Mouse (Mus musculus) cortical plate, adult 2 months (tissue): ENCODE measurements around the gene Wdr11. TPM values are rescaled to one million over a fixed set of nuclear protein-coding genes. Genes with fewer than 3 reads are reported as not detected.

Source experiments
- H3K27ac ChIP-seq: fragments of 200-500 bp; 2 replicates; pipeline ENCODE4 v1.5.1; 2012; ENCODE audit warnings: low read length, control low read depth, inconsistent platforms; ENCODE audit not compliant: insufficient read depth
- H3K4me1 ChIP-seq: fragments of 200-500 bp; 2 replicates; pipeline ENCODE4 v1.6.1; 2011; ENCODE audit warnings: low read length; ENCODE audit not compliant: control insufficient read depth, insufficient read depth
- H3K4me3 ChIP-seq: fragments of 200-500 bp; 2 replicates; pipeline ENCODE4 v1.5.1; 2011; ENCODE audit warnings: mild to moderate bottlenecking, low read length, control low read depth; ENCODE audit not compliant: insufficient read depth
- CTCF ChIP-seq: fragments of 200-500 bp; IDR thresholded peaks from 2 replicates; pipeline ENCODE4 v1.5.1; 2011; ENCODE audit warnings: mild to moderate bottlenecking, control low read depth, low read length; ENCODE audit not compliant: insufficient read depth; ENCODE audit errors: extremely low read depth
- POLR2A ChIP-seq: fragments of 200-500 bp; IDR thresholded peaks from 2 replicates; pipeline ENCODE4 v1.6.1; 2011; ENCODE audit warnings: mild to moderate bottlenecking, low read length, control low read depth; ENCODE audit not compliant: insufficient read depth; ENCODE audit errors: extremely low read depth
- polyA plus RNA-seq: library from polyadenylated mRNA; depleted of rRNA; stranded (reverse); fragments of >200 nt; gene quantifications from 2 replicates; pipeline ENCODE4 v1.2.3, GENCODE M21; 2012

Wdr11 gene
- polyA plus RNA-seq, 1 experiment = 30.5 TPM

DNA sequence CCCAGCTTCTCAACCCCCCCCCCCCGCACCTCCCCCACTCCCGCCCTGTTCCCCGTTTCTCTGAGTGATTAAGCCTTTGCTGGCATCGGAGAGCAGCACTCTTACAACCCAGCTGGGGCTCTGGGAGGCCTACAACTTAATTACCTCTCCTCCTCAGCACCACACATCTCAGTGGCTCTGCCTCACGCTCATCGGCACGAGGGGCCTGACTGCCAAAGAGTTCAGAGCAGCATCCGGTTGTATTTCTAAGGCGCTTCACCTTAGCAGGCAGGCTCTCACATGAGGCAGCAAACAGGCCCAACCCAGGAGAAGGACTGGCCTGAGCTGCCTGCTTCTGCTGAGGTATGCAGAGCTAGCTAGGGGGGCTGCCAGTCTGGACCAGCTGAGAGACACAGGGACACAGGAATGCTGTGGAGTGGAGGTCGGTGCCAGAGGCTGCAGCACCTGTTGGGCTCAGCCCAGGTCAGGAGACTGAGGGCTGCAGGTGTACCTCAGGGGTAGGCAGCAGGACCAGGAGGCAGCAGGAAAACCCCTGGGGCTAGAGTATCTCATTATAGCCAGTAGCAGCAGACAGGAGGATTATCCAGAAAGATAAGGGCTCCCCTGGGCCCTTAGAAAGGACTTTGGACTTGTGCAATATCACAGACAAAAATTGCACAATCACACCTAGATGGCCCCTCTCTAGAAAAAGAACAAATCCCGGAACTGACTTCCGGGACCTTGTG lies 72.3 kb downstream of the Wdr11 start:
- TF ChIP-seq POLR2A = no peak
- no peak for TF ChIP-seq CTCF
- H3K4me1 ChIP-seq = peaks cover 3% of the 10 kb centered on the region
- no peak overlapping the region for H3K4me3 ChIP-seq
- H3K27ac ChIP-seq = no peak overlapping the region

DNA sequence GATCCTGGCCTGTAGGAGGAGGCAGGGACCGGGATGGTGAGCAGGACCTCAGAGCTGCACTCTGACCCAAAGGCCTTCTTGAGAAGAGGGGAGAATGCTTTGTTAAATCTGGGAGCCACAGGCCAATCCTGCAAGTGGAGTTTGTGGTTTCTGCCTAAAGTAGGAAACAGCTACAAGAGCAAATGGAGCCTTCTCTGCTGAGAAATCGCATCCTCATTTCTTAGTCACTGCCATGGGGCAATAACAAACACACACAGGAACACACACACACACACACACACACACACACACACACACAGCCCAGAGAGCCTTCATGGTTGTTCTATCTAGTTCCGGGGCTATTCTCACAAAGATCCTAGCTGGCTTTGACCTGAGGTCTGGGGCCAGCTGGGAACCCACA lies 73.7 kb downstream of the Wdr11 start:
- no peak overlapping the region for H3K27ac ChIP-seq
- TF ChIP-seq POLR2A (no peak), CTCF (no peak)
- H3K4me1 ChIP-seq = peaks cover 3% of the 10 kb centered on the region
- H3K4me3 ChIP-seq = no peak overlapping the region

DNA sequence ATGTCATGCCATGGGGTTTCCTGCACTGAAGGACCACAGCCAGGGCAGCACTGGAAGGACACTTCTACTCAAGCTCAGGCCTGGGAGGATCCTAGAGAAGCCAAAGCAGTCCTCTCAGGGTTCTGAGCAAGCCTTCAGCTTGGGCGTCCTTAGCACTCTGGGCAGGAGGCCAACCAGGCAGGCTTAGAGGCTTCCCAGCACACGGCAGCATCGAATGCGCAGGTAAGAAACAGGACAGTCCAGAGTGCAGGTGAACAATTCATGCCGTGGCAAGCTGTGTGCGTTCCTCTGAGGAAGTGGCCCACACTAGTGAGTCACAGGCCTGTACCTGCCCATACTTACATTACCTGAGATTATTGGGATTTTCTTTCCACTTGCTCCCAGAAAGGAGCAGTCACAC lies 74.3 kb downstream of the Wdr11 start:
- Histone ChIP-seq H3K4me1 (peaks cover 3% of the 10 kb centered on the region), H3K27ac (no peak overlapping the region), H3K4me3 (no peak overlapping the region)
- no peak for TF ChIP-seq POLR2A
- no peak for TF ChIP-seq CTCF

GRCm38 (mm10) chr7:129666526-129666925 lies 74.9 kb downstream of the Wdr11 start:
- TF ChIP-seq POLR2A (no peak), CTCF (no peak)
- Histone ChIP-seq H3K27ac (no peak overlapping the region), H3K4me1 (peaks cover 3% of the 10 kb centered on the region), H3K4me3 (no peak overlapping the region)

GRCm38 (mm10) chr7:129670280-129670679 lies 78.6 kb downstream of the Wdr11 start:
- no peaks in the 10 kb centered on the region for H3K4me1 ChIP-seq
- TF ChIP-seq POLR2A (no peak), CTCF (no peak)
- no peak overlapping the region for H3K27ac ChIP-seq
- no peak overlapping the region for H3K4me3 ChIP-seq

- Histone ChIP-seq H3K4me1 (no peaks in the 10 kb centered on the region), H3K27ac (no peak overlapping the region), H3K4me3 (no peak overlapping the region)
- TF ChIP-seq POLR2A = no peak
Measured at GRCm38 (mm10) chr7:129671675-129672651, 80.3 kb downstream of the Wdr11 start.

DNA sequence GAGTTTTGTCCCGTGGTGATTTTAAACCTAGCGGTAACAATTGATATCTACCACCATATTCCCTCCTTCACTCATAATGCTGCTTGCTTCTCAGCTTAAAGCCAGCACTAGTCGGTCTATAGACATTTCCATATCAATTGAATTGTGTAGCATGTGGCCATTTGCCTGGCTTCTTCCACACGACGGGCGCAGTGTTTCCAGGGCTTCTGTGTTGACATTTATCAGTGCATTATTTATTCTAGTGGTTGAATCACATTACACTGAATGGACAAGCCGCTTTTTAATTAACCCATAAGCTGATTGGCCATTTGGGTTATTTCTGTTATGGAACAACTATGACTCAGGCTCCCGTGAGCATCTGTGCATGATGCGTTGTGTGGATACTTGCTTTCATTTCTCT lies 82.1 kb downstream of the Wdr11 start:
- no peak overlapping the region for H3K27ac ChIP-seq
- no peak overlapping the region for H3K4me3 ChIP-seq
- no peaks in the 10 kb centered on the region for H3K4me1 ChIP-seq
- TF ChIP-seq POLR2A (no peak), CTCF (no peak)

- no peak overlapping the region for H3K4me3 ChIP-seq
- H3K4me1 ChIP-seq = no peaks in the 10 kb centered on the region
- TF ChIP-seq POLR2A (no peak), CTCF (no peak)
- no peak overlapping the region for H3K27ac ChIP-seq
Measured at GRCm38 (mm10) chr7:129674558-129674957, 82.9 kb downstream of the Wdr11 start.

DNA sequence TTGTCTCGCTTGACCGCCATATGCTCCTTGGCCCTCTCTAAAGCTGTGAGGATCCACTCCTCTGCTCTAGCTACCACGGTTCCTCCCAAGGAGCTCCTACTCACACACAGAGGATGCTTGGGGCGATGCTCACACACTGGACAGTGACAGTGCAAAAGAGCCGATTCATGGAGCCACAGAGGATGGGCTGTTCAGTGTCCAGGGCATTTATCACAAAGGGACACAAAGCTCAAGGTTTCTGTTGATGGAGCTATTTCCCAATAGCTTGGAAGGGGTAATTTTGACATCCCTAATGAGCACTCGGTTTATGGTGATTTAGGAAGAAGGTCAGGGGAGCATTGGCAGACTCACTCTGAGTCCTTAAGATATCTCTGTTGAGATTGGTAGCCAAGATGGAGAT lies 84.2 kb downstream of the Wdr11 start:
- no peaks in the 10 kb centered on the region for H3K4me1 ChIP-seq
- H3K4me3 ChIP-seq = no peak overlapping the region
- TF ChIP-seq CTCF (no peak), POLR2A (no peak)
- H3K27ac ChIP-seq = no peak overlapping the region
